Mouse (Mus musculus): Measurements from ENCODE around the gene Pik3ip1.

GRCm38 (mm10) chr11:3379427-3379826, 49.2 kb downstream of the Pik3ip1 start:
- TF ChIP-seq POLR2A (IDR thresholded peaks at IDR 0.05; ENCODE audit: low read depth, low read length) (no peak), CTCF (IDR thresholded peaks at IDR 0.05; ENCODE audit: extremely low read depth, insufficient read depth, insufficient read length, insufficient replicate concordance) (no peak)

All from spleen, adult 2 months (tissue).